Mouse (Mus musculus) MEL-GATA-1-ER (cell line): ENCODE data around the gene Mga.

ENCODE experiments used
- DNase-seq: peaks from one replicate; pipeline ENCODE4 v3.0.0-alpha.2; 2012; ENCODE audit warnings: low read depth; ENCODE audit errors: extremely low read depth

Gene Mga

GRCm38 (mm10) chr2:119987441-119987840, 90.4 kb downstream of the Mga start:
- no peak for DNase-seq

- DNase-seq: no peak
Observed at GRCm38 (mm10) chr2:119988952-119989351, 91.9 kb downstream of the Mga start.

- no peak for DNase-seq
Observed at GRCm38 (mm10) chr2:119990881-119991280, 93.9 kb downstream of the Mga start.

GRCm38 (mm10) chr2:119992349-119992748, 95.3 kb downstream of the Mga start:
- DNase-seq: no peak

GRCm38 (mm10) chr2:119993515-119993914, 96.5 kb downstream of the Mga start:
- no peak for DNase-seq

GRCm38 (mm10) chr2:119994839-119995238, 97.8 kb downstream of the Mga start:
- no peak for DNase-seq

GRCm38 (mm10) chr2:119995391-119996281, 98.6 kb downstream of the Mga start:
- DNase-seq: no peak

GRCm38 (mm10) chr2:119997354-119997753, 100.3 kb downstream of the Mga start:
- DNase-seq: no peak

- no peak for DNase-seq
Observed at GRCm38 (mm10) chr2:119999731-120000130, 102.7 kb downstream of the Mga start.

GRCm38 (mm10) chr2:120000882-120001584, 104.0 kb downstream of the Mga start:
- DNase-seq: no peak

GRCm38 (mm10) chr2:120001956-120002355, 104.9 kb downstream of the Mga start:
- DNase-seq: no peak

GRCm38 (mm10) chr2:120003970-120004369, 106.9 kb downstream of the Mga start:
- DNase-seq: no peak

GRCm38 (mm10) chr2:120006696-120007095, 109.7 kb downstream of the Mga start:
- no peak for DNase-seq

- no peak for DNase-seq
Observed at GRCm38 (mm10) chr2:120007680-120008210, 110.7 kb downstream of the Mga start.

GRCm38 (mm10) chr2:120008672-120009071, 111.6 kb downstream of the Mga start:
- DNase-seq: no peak

GRCm38 (mm10) chr2:120011462-120012200, 114.6 kb downstream of the Mga start:
- DNase-seq: peak; percentile 34

GRCm38 (mm10) chr2:120012924-120013323, 115.9 kb downstream of the Mga start:
- DNase-seq: no peak

- DNase-seq: peak; percentile 16
Observed at GRCm38 (mm10) chr2:120013831-120014486, 116.9 kb downstream of the Mga start.

GRCm38 (mm10) chr2:120015882-120016281, 118.9 kb downstream of the Mga start:
- DNase-seq: no peak

- no peak for DNase-seq
Observed at GRCm38 (mm10) chr2:120017599-120017998, 120.6 kb downstream of the Mga start.
